Mouse (Mus musculus) liver, adult 2 months (tissue): ENCODE results near the gene Spata9. TPM values are rescaled to one million over a fixed set of nuclear protein-coding genes. Genes with fewer than 3 reads are reported as not detected.
A peak's percentile ranks its signal among the peaks of the same experiment; 100 is the strongest.

ENCODE experiments used
- DNase-seq: peaks from one replicate; pipeline ENCODE4 v3.0.0-alpha.2; 2011; ENCODE audit warnings: low read depth, low spot score; ENCODE audit errors: extremely low read depth
- H3K27ac ChIP-seq: fragments of 200-500 bp; replicated peaks from 2 replicates; pipeline ENCODE4 v1.5.1; 2012; ENCODE audit warnings: low read depth, mild to moderate bottlenecking, control low read depth, inconsistent platforms, low read length; ENCODE audit not compliant: insufficient read depth
- H3K27me3 ChIP-seq: fragments of 200-500 bp; 2 replicates; pipeline ENCODE4 v1.6.1; 2012; ENCODE audit warnings: mild to moderate bottlenecking, moderate library complexity, low read length, inconsistent platforms; ENCODE audit not compliant: control insufficient read depth, insufficient read depth
- H3K36me3 ChIP-seq: fragments of 200-500 bp; 2 replicates; pipeline ENCODE4 v1.6.1; 2012; ENCODE audit warnings: low read length, inconsistent platforms; ENCODE audit not compliant: control insufficient read depth, insufficient read depth
- H3K4me1 ChIP-seq: fragments of 200-500 bp; 2 replicates; pipeline ENCODE4 v1.6.1; 2011; ENCODE audit warnings: low read length; ENCODE audit not compliant: control insufficient read depth, insufficient read depth
- H3K4me3 ChIP-seq: fragments of 200-500 bp; 2 replicates; pipeline ENCODE4 v1.5.1; 2011; ENCODE audit warnings: low read depth, mild to moderate bottlenecking, control low read depth, low read length, moderate library complexity; ENCODE audit not compliant: insufficient read depth
- H3K79me2 ChIP-seq: fragments of 200-500 bp; 2 replicates; pipeline ENCODE4 v1.6.1; 2012; ENCODE audit warnings: inconsistent platforms, mild to moderate bottlenecking, low read length, moderate library complexity; ENCODE audit not compliant: control insufficient read depth, insufficient read depth
- H3K9ac ChIP-seq: fragments of 200-500 bp; 2 replicates; pipeline ENCODE4 v1.6.1; 2012; ENCODE audit warnings: low read depth, mild to moderate bottlenecking, control low read depth, inconsistent platforms, low read length
- CTCF ChIP-seq: fragments of 200-500 bp; IDR thresholded peaks from 2 replicates; pipeline ENCODE4 v1.5.1; 2011; ENCODE audit warnings: low read depth, low read length, control low read depth
- POLR2A ChIP-seq: fragments of 200-500 bp; IDR thresholded peaks from 2 replicates; pipeline ENCODE4 v1.6.1; 2011; ENCODE audit warnings: low read length, control low read depth; ENCODE audit not compliant: insufficient read depth; ENCODE audit errors: extremely low read depth
- WGBS: fragments of 180-500 bp; shearing (Covaris S2); methylation state at CpG from one replicate; pipeline ENCODE4 v1.1.7; 2018; 5-methylcytosine and 5-hydroxymethylcytosine counted together
- polyA plus RNA-seq: library from polyadenylated mRNA; depleted of rRNA; stranded (reverse); fragments of >200 nt; gene quantifications from 2 replicates; pipeline ENCODE4 v1.2.3, GENCODE M21; 2012
- total RNA-seq: library from RNA; depleted of rRNA; stranded (reverse); fragments of >200 nt; gene quantifications from 2 replicates; pipeline ENCODE4 v1.2.3, GENCODE M21; 2014

The Spata9 gene
- total and polyA plus RNA-seq, 2 experiments, result not detected

DNA sequence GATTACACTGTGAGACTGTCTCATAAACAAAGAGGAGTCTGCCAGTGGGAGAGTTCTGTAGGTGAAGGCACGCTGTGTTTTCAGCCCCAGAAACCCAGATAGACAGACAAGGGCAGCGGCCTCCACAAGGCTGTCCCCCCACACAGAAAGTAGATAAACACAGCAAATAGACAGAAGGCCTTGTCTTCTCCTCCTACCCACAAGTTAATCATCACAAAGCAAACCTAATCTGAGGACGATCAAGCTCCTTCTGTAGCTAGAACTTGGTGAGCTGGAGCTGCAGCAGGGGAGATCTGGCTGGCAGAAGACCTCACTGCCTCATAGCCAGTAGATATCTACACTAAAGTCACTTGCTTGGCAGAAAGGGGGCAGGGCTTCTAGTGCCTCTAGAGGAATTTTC, 36.3 kb downstream of the Spata9 start:
- no peak for TF ChIP-seq POLR2A
- Histone ChIP-seq H3K79me2 (no peaks in the 10 kb centered on the region), H3K27ac (no peak overlapping the region), H3K4me3 (no peak overlapping the region), H3K4me1 (no peaks in the 10 kb centered on the region), H3K36me3 (peaks cover 9% of the 10 kb centered on the region; the same call in 1 of the 2 replicates), H3K9ac (no peak overlapping the region), H3K27me3 (no peaks in the 10 kb centered on the region)
- WGBS, result 67% methylated on average over 3 of the region's 3 CpGs
- DNase-seq, result no peak

DNA sequence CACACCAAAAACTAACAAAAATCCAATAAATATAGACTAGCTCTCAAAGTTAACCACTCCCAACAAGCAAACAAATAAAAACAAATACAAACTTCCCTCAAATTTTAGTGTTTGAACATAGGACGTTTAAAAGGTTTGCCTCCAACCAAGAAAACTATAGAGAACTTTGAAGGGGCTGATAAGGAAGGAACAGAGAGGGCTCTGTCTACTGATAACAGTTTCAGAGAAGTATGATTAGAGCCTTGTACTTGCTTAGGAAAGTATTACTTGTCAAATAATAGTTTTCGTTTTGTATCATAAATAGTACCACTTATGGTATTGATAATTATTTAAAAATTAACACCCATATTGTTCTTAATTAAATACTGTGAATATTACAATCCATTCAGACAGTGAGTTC, 47.6 kb downstream of the Spata9 start:
- H3K27me3 ChIP-seq, result no peaks in the 10 kb centered on the region
- no peak overlapping the region for H3K4me3 ChIP-seq
- no peak for DNase-seq
- no peak for TF ChIP-seq POLR2A
- TF ChIP-seq CTCF, result no peak
- WGBS, result 47% methylated on average over 2 of the region's 2 CpGs
- no peaks in the 10 kb centered on the region; the same call in 1 of the 2 replicates for H3K4me1 ChIP-seq
- no peak overlapping the region for H3K9ac ChIP-seq
- H3K27ac ChIP-seq, result no peak overlapping the region
- no peaks in the 10 kb centered on the region for H3K36me3 ChIP-seq
- peaks cover 3% of the 10 kb centered on the region; the same call in 1 of the 2 replicates for H3K79me2 ChIP-seq

DNA sequence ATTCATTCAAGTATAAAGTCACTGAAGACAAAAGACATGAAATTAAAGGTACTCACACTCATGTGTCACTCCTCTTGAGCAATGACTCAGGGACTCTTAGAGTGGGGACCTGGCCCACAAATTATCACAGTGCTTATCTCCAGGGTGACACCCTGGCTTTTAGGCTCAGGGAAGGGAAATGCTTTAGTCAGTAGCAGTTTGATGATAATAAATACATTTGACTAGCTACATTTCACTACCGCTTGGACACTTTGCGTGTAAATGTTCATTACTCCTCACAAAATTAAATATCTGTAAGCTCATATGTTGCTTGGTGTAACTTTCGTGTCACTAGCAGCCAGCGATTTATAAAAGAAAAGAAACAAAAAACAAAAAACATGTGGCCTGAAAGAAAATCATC, 50.5 kb downstream of the Spata9 start:
- H3K36me3 ChIP-seq, result no peaks in the 10 kb centered on the region
- no peak overlapping the region for H3K9ac ChIP-seq
- no peaks in the 10 kb centered on the region for H3K27me3 ChIP-seq
- no peak overlapping the region for H3K27ac ChIP-seq
- no peaks in the 10 kb centered on the region; the same call in 1 of the 2 replicates for H3K4me1 ChIP-seq
- WGBS, result 48% methylated on average over 4 of the region's 4 CpGs
- H3K4me3 ChIP-seq, result peak overlapping the region; percentile 60; the same call in 1 of the 2 replicates
- TF ChIP-seq CTCF, result no peak
- no peak for TF ChIP-seq POLR2A
- peaks cover 3% of the 10 kb centered on the region; the same call in 1 of the 2 replicates for H3K79me2 ChIP-seq
- peak; percentile 37 for DNase-seq

DNA sequence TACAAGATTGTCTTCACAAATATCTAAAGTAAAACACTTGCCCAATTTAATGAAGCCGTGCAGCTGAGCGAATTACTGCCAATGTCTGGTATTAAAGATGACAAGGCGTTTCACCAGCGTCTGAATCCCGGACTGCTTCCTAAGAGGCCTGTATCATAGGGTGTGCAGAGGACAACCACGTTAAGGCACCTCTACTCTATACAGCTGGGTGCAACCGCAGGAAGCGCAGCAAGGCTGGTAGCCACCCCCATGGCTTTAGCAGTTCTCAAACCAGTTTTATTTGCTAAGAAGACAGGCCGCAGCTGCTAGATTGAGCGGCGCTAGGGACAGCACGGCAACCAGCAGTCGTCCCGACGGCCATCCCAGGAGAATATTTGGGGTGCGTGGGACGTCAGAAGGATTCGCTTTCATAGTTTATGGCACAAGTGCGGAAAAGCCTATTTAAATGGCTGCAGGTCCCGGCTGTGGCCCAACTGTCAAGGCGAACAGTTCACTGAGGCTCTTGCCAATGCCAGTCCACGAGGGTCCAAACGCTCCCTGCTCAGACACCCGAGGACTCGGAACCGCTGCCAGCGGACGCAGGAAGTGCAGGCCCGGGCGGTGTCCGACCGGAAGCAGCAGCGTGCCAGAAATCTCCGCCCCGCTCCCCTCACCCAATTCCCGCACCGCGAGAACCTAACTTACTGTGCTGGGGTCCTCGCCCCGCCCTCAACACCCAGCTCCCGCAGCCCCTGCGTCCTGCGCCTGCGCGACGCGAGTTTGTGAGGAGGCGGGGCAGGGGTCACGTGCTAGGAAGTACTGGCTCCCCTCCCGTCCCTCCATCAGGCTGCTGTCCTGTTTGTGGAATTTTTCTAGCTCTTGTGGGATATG, 51.3 kb downstream of the Spata9 start, which contains the start of gene Rfesd:
Gene Rfesd, minus strand, starts transcription at position 746 of the 870 bp plus-strand sequence.
- H3K4me1 ChIP-seq, result no peaks in the 10 kb centered on the region; the same call in 1 of the 2 replicates
- peaks cover 3% of the 10 kb centered on the region; the same call in 1 of the 2 replicates for H3K79me2 ChIP-seq
- under 1% methylated on average over 50 of the region's 50 CpGs for WGBS
- TF ChIP-seq POLR2A (peak; percentile 84), CTCF (no peak)
- no peaks in the 10 kb centered on the region for H3K36me3 ChIP-seq
- H3K4me3 ChIP-seq, result peak within 1 kb of the TSS; percentile 60
- peak; percentile 88 for DNase-seq
- no peaks in the 10 kb centered on the region for H3K27me3 ChIP-seq
- H3K27ac ChIP-seq, result peak within 1 kb of the TSS; percentile 88
- peak within 1 kb of the TSS; percentile 75 for H3K9ac ChIP-seq

DNA sequence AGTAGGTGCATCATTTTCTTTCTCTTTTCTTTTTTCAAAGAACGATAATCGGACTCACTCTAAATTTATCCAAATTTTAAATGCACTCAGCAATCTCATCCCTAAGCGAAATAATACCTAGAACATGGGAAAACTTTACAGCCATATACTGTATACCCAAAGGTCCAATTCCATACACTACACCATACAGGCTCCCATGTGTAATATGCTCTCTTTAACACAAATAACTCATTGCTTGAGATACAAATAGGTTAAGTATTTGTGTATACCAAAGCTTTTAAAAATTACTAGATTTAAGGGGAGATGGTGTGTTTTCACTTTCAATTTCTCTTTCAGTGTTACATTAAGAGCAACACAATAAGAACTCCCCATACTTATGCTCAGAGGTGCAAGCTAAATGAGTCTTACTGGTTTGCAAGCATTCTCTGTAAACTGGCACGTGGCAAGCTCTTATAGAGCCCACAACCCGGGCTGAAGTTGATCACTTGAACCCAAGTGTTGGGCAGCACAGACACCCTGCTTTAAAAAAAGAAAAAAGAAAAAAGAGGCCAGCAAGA, 52.0 kb downstream of the Spata9 start:
- no peaks in the 10 kb centered on the region for H3K27me3 ChIP-seq
- H3K27ac ChIP-seq, result peak overlapping the region; percentile 39; the same call in 1 of the 2 replicates
- H3K79me2 ChIP-seq, result peaks cover 3% of the 10 kb centered on the region; the same call in 1 of the 2 replicates
- no peaks in the 10 kb centered on the region for H3K36me3 ChIP-seq
- H3K4me1 ChIP-seq, result no peaks in the 10 kb centered on the region; the same call in 1 of the 2 replicates
- WGBS, result 37% methylated on average over 5 of the region's 5 CpGs
- DNase-seq, result no peak
- H3K4me3 ChIP-seq, result peak overlapping the region; percentile 60
- H3K9ac ChIP-seq, result no peak overlapping the region
- no peak for TF ChIP-seq CTCF
- TF ChIP-seq POLR2A, result no peak
